Comparison of ENCODE assay signal across 9 mouse cellular contexts in the genomic region with DNA sequence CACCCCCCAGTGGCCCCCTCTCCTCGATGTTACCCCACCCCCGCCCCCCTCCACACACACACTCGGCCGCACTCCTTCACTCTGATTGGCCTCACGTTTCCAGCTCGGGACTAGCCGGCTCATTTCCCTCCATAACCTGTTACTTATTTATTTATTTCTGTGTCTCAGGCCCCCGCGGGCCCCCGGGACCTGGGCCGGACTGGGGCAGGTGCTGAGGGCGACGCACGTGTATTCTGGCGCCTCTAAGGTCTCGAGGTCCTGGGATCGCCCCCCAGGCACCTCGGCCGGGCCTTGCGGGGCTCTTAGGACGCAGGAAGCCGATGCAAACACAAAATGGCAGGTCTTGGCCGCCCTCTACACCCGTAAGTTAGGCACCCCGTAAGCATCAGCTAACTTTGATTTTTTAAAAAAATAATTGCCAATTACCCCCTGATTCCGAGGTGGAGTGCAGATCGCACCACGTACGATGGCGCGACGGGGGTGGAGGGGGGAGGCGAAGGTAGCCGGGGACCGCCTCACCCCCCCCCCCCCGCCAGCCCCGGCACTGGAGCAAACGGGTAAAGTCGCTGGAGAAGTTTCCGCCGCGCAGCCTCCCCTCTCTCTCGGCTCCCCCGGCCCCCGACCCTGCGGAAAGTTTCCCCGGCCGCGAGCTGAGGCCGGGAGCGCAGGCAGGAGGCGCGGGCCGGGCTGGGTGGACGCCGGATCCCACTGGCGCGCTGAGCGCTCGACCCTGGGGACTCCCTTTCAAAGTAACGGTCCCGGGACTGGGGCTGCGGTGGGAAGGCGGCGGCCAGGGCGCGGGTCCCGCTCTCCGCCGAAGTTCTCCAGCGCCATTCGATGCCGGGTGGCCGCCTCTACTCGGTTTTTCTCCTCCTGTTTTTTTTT. TPM values are rescaled to one million over a fixed set of nuclear protein-coding genes. Genes with fewer than 3 reads are reported as not detected.
A peak's percentile ranks its signal among the peaks of the same experiment; 100 is the strongest.
DNase-seq lines count a peak whose midpoint lies in the region; ATAC-seq and TF ChIP-seq lines count a peak whose summit lies in the region.
"Had no signal": no experiment of that assay in that cellular context is flagged by ENCODE, and none has a peak within 500 bp of the region (broad histone marks: within the 10 kb centered on the region; RNA-seq: fewer than 3 reads in every experiment).

No protein-coding gene starts in this region.

- H3K4me2 ChIP-seq in heart, embryonic 14.5 days (ENCODE audit: low read length) = peak overlapping the region; percentile 94
- peak overlapping the region; percentile 91 for H3K4me2 ChIP-seq in limb, embryonic 11.5 days (ENCODE audit: low read depth, severe bottlenecking)
- H3K4me2 ChIP-seq in neural tube, embryonic 15.5 days = peak overlapping the region; percentile 98

- no peaks in the 10 kb centered on the region for H3K4me1 ChIP-seq in ES-Bruce4 (ENCODE audit: control insufficient read depth, insufficient read depth, low read length)
- H3K4me1 ChIP-seq in heart, embryonic 14.5 days (ENCODE audit: control insufficient read depth in 2 of 2, insufficient read depth in 2 of 2, low read length in 2 of 2) = peaks cover 9 to 12% of the 10 kb centered on the region in 2 experiments
- peaks cover 10% of the 10 kb centered on the region; the same call in 1 of the 2 replicates for H3K4me1 ChIP-seq in limb, embryonic 11.5 days (ENCODE audit: control insufficient read depth, insufficient read depth, low read length)
- peaks cover 54% of the 10 kb centered on the region for H3K4me1 ChIP-seq in neural tube, embryonic 15.5 days

- H3K9ac ChIP-seq in ES-Bruce4 (ENCODE audit: low read depth, poor library complexity, severe bottlenecking) = peak overlapping the region; percentile 70
- peak overlapping the region; percentile 77 for H3K9ac ChIP-seq in heart, embryonic 14.5 days (ENCODE audit: low read length)
- H3K9ac ChIP-seq in limb, embryonic 11.5 days (ENCODE audit: low read length) = peak overlapping the region; percentile 58
- H3K9ac ChIP-seq in neural tube, embryonic 15.5 days (replicated peaks) = peak overlapping the region; percentile 73

- peak; percentile 39 for DNase-seq in gastrocnemius, adult 2 months
- no peak for DNase-seq in gastrocnemius, adult 8-10 months (ENCODE audit: low spot score in 2 of 2)
- peak; percentile 39 to 60 for DNase-seq in cerebellum, postnatal 4 days (ENCODE audit: low spot score in 2 of 2)
- peak; percentile 66 for DNase-seq in limb, embryonic 11.5 days (ENCODE audit: low spot score)
- no peak for DNase-seq in thymus, postnatal 14 days

- no peak for TF ChIP-seq CTCF in gastrocnemius, adult 2 months (IDR thresholded peaks at IDR 0.05)
- no peak for TF ChIP-seq CTCF in ES-Bruce4 (IDR thresholded peaks at IDR 0.05; ENCODE audit: low read depth, low read length)

- under 1% methylated on average over 66 of the region's 75 CpGs for WGBS in heart, embryonic 14.5 days
- 0% methylated on average over 59 of the region's 75 CpGs for WGBS in limb, embryonic 11.5 days
- WGBS in neural tube, embryonic 15.5 days = under 1% methylated on average over 65 of the region's 75 CpGs

- H3K4me3 ChIP-seq in gastrocnemius, adult 2 months = peak overlapping the region; percentile 74
- peak overlapping the region; percentile 58 for H3K4me3 ChIP-seq in ES-Bruce4 (ENCODE audit: low read depth, low read length)
- H3K4me3 ChIP-seq in heart, embryonic 14.5 days (ENCODE audit: control insufficient read depth in 1 of 2, insufficient read depth in 1 of 2, low read depth in 1 of 2, low read length in 2 of 2) = peak overlapping the region; percentile 65 to 68
- peak overlapping the region; percentile 44 for H3K4me3 ChIP-seq in limb, embryonic 11.5 days (ENCODE audit: low read depth, low read length)
- H3K4me3 ChIP-seq in neural tube, embryonic 15.5 days (replicated peaks) = peak overlapping the region; percentile 66
- H3K4me3 ChIP-seq: erythroblast, embryonic 14.5 days had no signal

- peak overlapping the region; percentile 61 for H3K27ac ChIP-seq in gastrocnemius, adult 2 months
- no peak overlapping the region for H3K27ac ChIP-seq in ES-Bruce4 (ENCODE audit: insufficient read depth, low read length)
- peak overlapping the region in 1 of 2 experiments; percentile 53; a peak in 1 of 4 replicates for H3K27ac ChIP-seq in heart, embryonic 14.5 days (replicated peaks in 1 of 2; ENCODE audit: control insufficient read depth in 1 of 2, insufficient read depth in 1 of 2, low read depth in 2 of 2, low read length in 2 of 2)
- no peak overlapping the region for H3K27ac ChIP-seq in limb, embryonic 11.5 days (replicated peaks; ENCODE audit: low read depth, low read length)
- H3K27ac ChIP-seq in neural tube, embryonic 15.5 days (replicated peaks) = peak overlapping the region; percentile 86

- TF ChIP-seq POLR2A in ES-Bruce4 (IDR thresholded peaks at IDR 0.05; ENCODE audit: insufficient read depth, low read length) = no peak

- peaks cover 43% of the 10 kb centered on the region for H3K27me3 ChIP-seq in ES-Bruce4 (ENCODE audit: control insufficient read depth, insufficient read depth, low read length, poor library complexity, severe bottlenecking)
- peaks cover 76% of the 10 kb centered on the region for H3K27me3 ChIP-seq in heart, embryonic 14.5 days (ENCODE audit: control insufficient read depth, insufficient read depth, low read length)
- H3K27me3 ChIP-seq in limb, embryonic 11.5 days (ENCODE audit: control insufficient read depth, insufficient read depth, low read length) = peaks cover 63% of the 10 kb centered on the region
- peaks cover 4% of the 10 kb centered on the region; the same call in 1 of the 2 replicates for H3K27me3 ChIP-seq in neural tube, embryonic 15.5 days (replicated peaks)

- no peaks in the 10 kb centered on the region for H3K9me3 ChIP-seq in ES-Bruce4 (replicated peaks; ENCODE audit: control insufficient read depth, insufficient read depth, low read length, poor library complexity, severe bottlenecking)
- H3K9me3 ChIP-seq in heart, embryonic 14.5 days (ENCODE audit: control insufficient read depth, low read length) = no peaks in the 10 kb centered on the region
- H3K9me3 ChIP-seq in limb, embryonic 11.5 days (ENCODE audit: control insufficient read depth, low read length) = no peaks in the 10 kb centered on the region
- H3K9me3 ChIP-seq in neural tube, embryonic 15.5 days (replicated peaks) = no peaks in the 10 kb centered on the region

- intact Hi-C loops in gastrocnemius, adult 2 months (cut with DNase I) = no loop called here

- H3K36me3 ChIP-seq in ES-Bruce4 (ENCODE audit: control insufficient read depth, insufficient read depth, low read length, poor library complexity, severe bottlenecking) = no peaks in the 10 kb centered on the region
- H3K36me3 ChIP-seq in heart, embryonic 14.5 days (ENCODE audit: control insufficient read depth, insufficient read depth, low read length) = no peaks in the 10 kb centered on the region
- H3K36me3 ChIP-seq in limb, embryonic 11.5 days (ENCODE audit: control insufficient read depth, insufficient read depth, low read length) = no peaks in the 10 kb centered on the region
- H3K36me3 ChIP-seq in neural tube, embryonic 15.5 days = no peaks in the 10 kb centered on the region

- ATAC-seq in heart, embryonic 14.5 days (ENCODE audit: insufficient number of reproducible peaks, insufficient read depth, low FRiP score, low read depth) = no peak; the same call in 1 of the 2 replicates
- peak; percentile 7; the same call in 1 of the 2 replicates for ATAC-seq in limb, embryonic 11.5 days (ENCODE audit: insufficient number of reproducible peaks, low FRiP score, low TSS enrichment, low read depth)
- peak; percentile 18 for ATAC-seq in neural tube, embryonic 15.5 days (ENCODE audit: low FRiP score)

- TF ChIP-seq EP300 in ES-Bruce4 (IDR thresholded peaks at IDR 0.05; ENCODE audit: insufficient read depth, low read depth, low read length) = no peak

RNA-seq across cellular contexts. Expression of a gene that starts 1.7 kb away (rescaled TPM):
- 1 to 10 TPM in 1 of 2 experiments, under 1 TPM in 1; 0.61 to 1.2 TPM for total RNA-seq in gastrocnemius, adult 2 months (2021)
- under 1 TPM; 0.31 to 0.70 (median 0.50) TPM for total RNA-seq in gastrocnemius, adult 8-10 months (2022)
- polyA plus RNA-seq in ES-Bruce4 (2011; ENCODE audit: insufficient read depth, insufficient read length, low read depth, missing spikeins) = not detected in 2 replicates
- 3.9 and 4.7 TPM in 2 replicates for polyA plus RNA-seq in heart, embryonic 14.5 days (2014; fragmentation: Nextera tagmentation; extraction: Ambion mirVana)
- 1.9 and 2.6 TPM in 2 replicates for polyA plus RNA-seq in limb, embryonic 11.5 days (2014; fragmentation: Nextera tagmentation; extraction: Ambion mirVana)
- 27.9 and 34.5 TPM in 2 replicates for polyA plus RNA-seq in neural tube, embryonic 15.5 days (2015; fragmentation: Nextera tagmentation; extraction: Ambion mirVana)
- polyA plus RNA-seq: erythroblast, embryonic 14.5 days had no signal

Comparison
In these comparisons a context has a peak if more than half of its experiments do, and no peak if none do; other contexts are left out.
1. DNase-seq: peak in gastrocnemius, adult 2 months (single experiment), cerebellum, postnatal 4 days (2 of 2) and limb, embryonic 11.5 days (single experiment); none in gastrocnemius, adult 8-10 months (0 of 2) and thymus, postnatal 14 days (single experiment).
2. H3K27ac ChIP-seq: peak in gastrocnemius, adult 2 months (single experiment) and neural tube, embryonic 15.5 days (single experiment); none in ES-Bruce4 (single experiment) and limb, embryonic 11.5 days (single experiment).
3. Peak in every context shown above with its lines, with median percentiles within 50 percentile points of each other: H3K4me3 ChIP-seq, H3K9ac ChIP-seq and H3K4me2 ChIP-seq.